In the genomic region with DNA sequence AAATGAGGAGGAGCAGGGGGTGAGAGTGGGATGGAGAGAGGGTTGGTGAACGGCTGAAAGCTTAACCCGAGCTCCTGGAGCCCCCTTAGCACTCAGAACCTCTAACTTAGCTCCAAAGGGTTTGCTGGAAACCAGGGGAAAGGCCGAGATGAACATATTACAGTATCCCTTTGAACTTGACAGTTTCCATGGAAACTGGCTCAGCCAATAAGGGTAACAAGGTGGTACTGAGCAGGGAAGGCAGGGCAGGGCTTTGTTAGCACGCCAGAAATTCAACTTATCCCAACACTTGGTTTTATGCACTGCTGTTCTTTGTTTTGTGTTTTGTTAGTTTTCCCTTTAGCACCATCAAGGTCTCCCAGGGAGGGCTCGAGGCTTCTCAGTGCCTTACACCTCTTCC, we compare ENCODE assay signal across 14 mouse cellular contexts.
DNase-seq lines count a peak whose midpoint lies in the region; ATAC-seq and TF ChIP-seq lines count a peak whose summit lies in the region.
"Had no signal": no experiment of that assay in that cellular context is flagged by ENCODE, and none has a peak within 500 bp of the region (broad histone marks: within the 10 kb centered on the region; RNA-seq: fewer than 3 reads in every experiment).

No protein-coding gene starts in this region.

- DNase-seq in R1 (ENCODE audit: low read depth, low spot score), result peak; percentile 73
- no peak for DNase-seq in hindbrain, embryonic 14.5 days (ENCODE audit: low spot score)
- peak; percentile 90 for DNase-seq in midbrain, embryonic 14.5 days
- DNase-seq in yolk sac, embryonic 10.5 days (ENCODE audit: low spot score), result no peak
- no peak for DNase-seq in cerebellum, adult 2 months
- DNase-seq in left cerebral cortex, adult 18-20 months (ENCODE audit: low spot score in 2 of 2), result no peak
- DNase-seq in frontal cortex, postnatal 10 days (ENCODE audit: low spot score in 2 of 2), result no peak
- DNase-seq: heart, adult 2 months; heart, postnatal 36 days; kidney, adult 9 months; right cerebral cortex, adult 18-20 months had no signal

- no peak overlapping the region for H3K9ac ChIP-seq in embryonic facial prominence, embryonic 13.5 days
- H3K9ac ChIP-seq in hindbrain, embryonic 14.5 days, result peak overlapping the region; percentile 46
- no peak overlapping the region; the same call in 1 of the 2 replicates for H3K9ac ChIP-seq in midbrain, embryonic 14.5 days (replicated peaks; ENCODE audit: low read length)
- H3K9ac ChIP-seq: limb, embryonic 15.5 days; lung, embryonic 15.5 days had no signal

- no peak for TF ChIP-seq POLR2A in cerebellum, adult 2 months (IDR thresholded peaks at IDR 0.05; ENCODE audit: borderline replicate concordance, insufficient read depth, low read length)

- H3K27ac ChIP-seq in embryonic facial prominence, embryonic 13.5 days, result peak overlapping the region; percentile 58
- peak overlapping the region; percentile 89 for H3K27ac ChIP-seq in hindbrain, embryonic 14.5 days
- H3K27ac ChIP-seq in midbrain, embryonic 14.5 days (replicated peaks; ENCODE audit: low read depth, low read length), result peak overlapping the region; percentile 90
- no peak overlapping the region for H3K27ac ChIP-seq in cerebellum, adult 2 months (ENCODE audit: insufficient read depth, low read length)
- H3K27ac ChIP-seq: heart, adult 2 months; limb, embryonic 15.5 days; lung, embryonic 15.5 days had no signal

- ATAC-seq in embryonic facial prominence, embryonic 13.5 days (ENCODE audit: insufficient number of reproducible peaks, insufficient read depth, low FRiP score, low TSS enrichment, low read depth), result no peak
- ATAC-seq in hindbrain, embryonic 14.5 days (ENCODE audit: low FRiP score), result no peak
- peak; percentile 49; the same call in 1 of the 2 replicates for ATAC-seq in midbrain, embryonic 14.5 days (ENCODE audit: low FRiP score, low TSS enrichment)

- peaks cover 53% of the 10 kb centered on the region for H3K4me1 ChIP-seq in embryonic facial prominence, embryonic 13.5 days
- H3K4me1 ChIP-seq in hindbrain, embryonic 14.5 days (replicated peaks; ENCODE audit: control insufficient read depth, insufficient read depth, low read length), result peaks cover 58% of the 10 kb centered on the region
- peaks cover 45% of the 10 kb centered on the region for H3K4me1 ChIP-seq in midbrain, embryonic 14.5 days (ENCODE audit: control insufficient read depth, insufficient read depth, low read length)
- no peaks in the 10 kb centered on the region for H3K4me1 ChIP-seq in cerebellum, adult 2 months (ENCODE audit: control insufficient read depth, insufficient read depth, low read length)

- H3K4me2 ChIP-seq in embryonic facial prominence, embryonic 13.5 days, result no peak overlapping the region
- H3K4me2 ChIP-seq in hindbrain, embryonic 14.5 days (replicated peaks), result peak overlapping the region; percentile 25
- H3K4me2 ChIP-seq in midbrain, embryonic 14.5 days (ENCODE audit: low read length), result peak overlapping the region; percentile 40
- H3K4me2 ChIP-seq: limb, embryonic 15.5 days; lung, embryonic 15.5 days had no signal

- H3K36me3 ChIP-seq in embryonic facial prominence, embryonic 13.5 days, result peaks cover 15% of the 10 kb centered on the region
- H3K36me3 ChIP-seq in hindbrain, embryonic 14.5 days (replicated peaks; ENCODE audit: control insufficient read depth, insufficient read depth), result peaks cover 8% of the 10 kb centered on the region
- H3K36me3 ChIP-seq in midbrain, embryonic 14.5 days (ENCODE audit: control insufficient read depth, insufficient read depth, low read length), result peaks cover under 1% of the 10 kb centered on the region; the same call in 1 of the 2 replicates

- H3K4me3 ChIP-seq in embryonic facial prominence, embryonic 13.5 days, result no peak overlapping the region
- H3K4me3 ChIP-seq in hindbrain, embryonic 14.5 days (replicated peaks; ENCODE audit: low read length), result no peak overlapping the region
- 0 out of 2 replicates have a peak overlapping the region, but pooled peaks have one; percentile 0 for H3K4me3 ChIP-seq in midbrain, embryonic 14.5 days (replicated peaks; ENCODE audit: low read depth, low read length)
- H3K4me3 ChIP-seq in cerebellum, adult 2 months (replicated peaks; ENCODE audit: insufficient read depth, low read depth, low read length), result no peak overlapping the region
- H3K4me3 ChIP-seq: heart, adult 2 months; limb, embryonic 15.5 days; lung, embryonic 15.5 days had no signal

- no peaks in the 10 kb centered on the region for H3K27me3 ChIP-seq in embryonic facial prominence, embryonic 13.5 days
- H3K27me3 ChIP-seq in hindbrain, embryonic 14.5 days (ENCODE audit: control insufficient read depth, insufficient read depth, low read length), result no peaks in the 10 kb centered on the region
- H3K27me3 ChIP-seq in midbrain, embryonic 14.5 days (ENCODE audit: control insufficient read depth, insufficient read depth, low read length), result no peaks in the 10 kb centered on the region
- no peaks in the 10 kb centered on the region for H3K27me3 ChIP-seq in cerebellum, adult 2 months (ENCODE audit: control insufficient read depth, insufficient read depth, low read length)
- H3K27me3 ChIP-seq: limb, embryonic 15.5 days; lung, embryonic 15.5 days had no signal

- no peak for TF ChIP-seq CTCF in cerebellum, adult 2 months (IDR thresholded peaks at IDR 0.05; ENCODE audit: borderline replicate concordance, insufficient read depth, low read depth, low read length)

- WGBS in embryonic facial prominence, embryonic 13.5 days, result 17% methylated on average over 5 of the region's 5 CpGs
- WGBS in hindbrain, embryonic 14.5 days, result 20% methylated on average over 5 of the region's 5 CpGs
- WGBS in midbrain, embryonic 14.5 days, result 5% methylated on average over 5 of the region's 5 CpGs
- 49% methylated on average over 5 of the region's 5 CpGs for WGBS in cerebellum, adult 2 months

- H3K9me3 ChIP-seq in embryonic facial prominence, embryonic 13.5 days, result no peaks in the 10 kb centered on the region
- no peaks in the 10 kb centered on the region for H3K9me3 ChIP-seq in hindbrain, embryonic 14.5 days (ENCODE audit: control insufficient read depth, low read length)
- H3K9me3 ChIP-seq in midbrain, embryonic 14.5 days (ENCODE audit: control insufficient read depth, low read length), result no peaks in the 10 kb centered on the region
- H3K9me3 ChIP-seq: limb, embryonic 15.5 days; lung, embryonic 15.5 days had no signal

Comparison
In these comparisons a context has a peak if more than half of its experiments do, and no peak if none do; other contexts are left out.
1. DNase-seq: peak in R1 (single experiment) and midbrain, embryonic 14.5 days (single experiment); none in hindbrain, embryonic 14.5 days (single experiment), yolk sac, embryonic 10.5 days (single experiment), cerebellum, adult 2 months (0 of 2), left cerebral cortex, adult 18-20 months (0 of 2) and frontal cortex, postnatal 10 days (0 of 2).